Mouse (Mus musculus) urinary bladder, postnatal 4 days (tissue): ENCODE measurements at regions not wholly inside any gene's neighbourhood (a gene's known extent, or its start where the extent isn't known, plus 50 kb on each side); places are given as distances from the start of the nearest gene placed in this dataset.
"Not testable (repeated sequence)": the region's sequence is repeated elsewhere in the genome, so short reads cannot be mapped to it uniquely, and the experiment has no call there.

ENCODE experiments used
- DNase-seq, 2 experiments: peaks; one replicate each; pipeline ENCODE4 v3.0.0; 2021 to 2022; ENCODE audit warnings: low spot score in 2 of 2

DNA sequence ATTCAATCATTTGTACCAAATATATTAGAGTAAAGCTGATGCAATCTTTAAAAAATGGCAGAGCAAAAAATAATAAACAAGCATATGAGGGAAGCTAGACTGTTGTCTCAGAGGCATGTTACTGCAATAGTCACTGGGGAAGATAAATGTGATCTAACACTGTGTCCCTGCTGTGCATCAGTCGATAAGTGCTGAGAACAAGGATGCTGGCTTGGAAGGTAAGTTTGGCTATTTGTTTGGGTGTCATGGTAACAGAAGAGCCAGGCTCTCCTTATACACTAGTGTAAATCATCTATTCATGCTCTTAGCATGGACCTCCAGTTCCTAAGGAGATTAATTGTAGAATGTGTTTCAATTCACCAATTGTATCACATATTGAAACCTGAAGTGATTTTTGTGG, 102.0 kb upstream of the Ghr start:
- DNase-seq = no peak

DNA sequence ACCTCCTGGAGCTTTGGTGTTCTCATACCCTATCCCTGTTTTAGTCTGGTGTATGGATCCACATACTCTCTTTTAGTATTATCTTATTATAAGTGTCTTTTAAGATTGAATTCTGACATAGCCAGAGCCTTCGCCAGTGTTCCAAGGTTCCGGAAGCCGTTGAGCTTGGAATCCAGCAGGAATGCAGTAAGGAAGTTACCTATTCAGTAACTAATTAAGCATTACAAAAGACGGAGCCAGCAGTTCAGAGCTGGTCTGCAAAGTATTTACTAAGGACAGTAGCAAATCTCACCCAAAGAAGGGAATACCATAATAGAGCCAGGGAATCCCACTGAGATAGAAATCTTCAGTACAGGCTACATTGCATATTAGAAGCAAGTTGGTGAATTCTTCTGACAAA, 93.7 kb upstream of the Ghr start:
- DNase-seq = not testable (repeated sequence)

- DNase-seq = no peak
Measured at GRCm38 (mm10) chr15:3672586-3672985, 89.3 kb upstream of the Ghr start.

DNA sequence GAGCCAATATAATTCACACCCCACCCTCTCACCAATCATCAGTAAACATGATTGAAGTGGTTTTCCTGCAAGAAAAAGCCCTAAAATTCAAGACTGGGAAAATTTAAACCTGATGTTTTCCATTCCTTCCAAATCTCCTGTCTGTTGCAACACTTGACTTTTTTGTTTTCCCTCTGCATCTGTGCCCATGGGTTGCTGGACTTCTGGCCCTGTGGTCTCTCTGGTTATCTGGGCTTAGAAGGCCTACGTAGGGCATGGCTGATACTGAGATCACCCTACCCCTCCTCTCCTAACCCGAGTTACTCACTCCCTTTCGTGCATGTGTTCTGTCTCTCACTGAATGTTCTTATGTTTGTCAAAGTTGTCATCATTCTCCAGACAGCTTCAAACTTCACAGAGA, 87.9 kb upstream of the Ghr start:
- DNase-seq = no peak

DNA sequence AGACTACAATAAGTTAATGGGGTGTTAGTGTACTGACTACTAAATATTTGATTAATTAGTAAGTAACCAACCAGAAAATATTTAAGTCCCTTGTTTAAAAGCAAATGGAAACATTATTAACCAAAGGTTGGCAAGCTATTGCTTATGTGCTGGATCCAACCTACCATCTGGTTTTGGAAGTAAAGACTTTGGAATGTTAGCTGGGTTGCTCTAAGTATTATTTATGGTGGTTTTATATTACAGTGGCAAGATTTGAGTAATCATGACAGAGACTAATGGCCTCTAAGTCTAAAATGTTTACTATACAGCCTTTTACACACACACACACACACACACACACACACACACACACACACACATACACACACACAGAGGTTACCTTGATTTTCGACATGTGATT, 86.1 kb upstream of the Ghr start:
- no peak for DNase-seq

DNA sequence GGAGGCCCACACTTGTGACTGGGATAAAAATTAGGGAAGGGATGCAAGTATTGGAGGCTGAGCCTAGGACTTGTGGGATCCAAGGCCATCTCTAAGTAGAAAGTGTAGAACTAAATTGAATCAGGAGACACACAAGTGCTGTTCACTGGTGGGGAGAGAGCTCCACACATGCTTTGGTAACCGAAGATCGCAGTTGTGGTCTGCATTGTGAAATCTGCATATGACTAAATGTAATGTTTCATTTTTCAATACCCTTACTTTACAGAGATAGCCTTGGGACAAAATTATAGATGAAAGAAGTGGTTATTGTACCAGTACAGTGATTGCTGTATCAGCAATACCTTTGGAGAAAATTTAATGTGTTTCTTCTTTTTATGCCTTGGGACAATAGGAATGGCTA, 85.6 kb upstream of the Ghr start:
- DNase-seq = no peak

DNA sequence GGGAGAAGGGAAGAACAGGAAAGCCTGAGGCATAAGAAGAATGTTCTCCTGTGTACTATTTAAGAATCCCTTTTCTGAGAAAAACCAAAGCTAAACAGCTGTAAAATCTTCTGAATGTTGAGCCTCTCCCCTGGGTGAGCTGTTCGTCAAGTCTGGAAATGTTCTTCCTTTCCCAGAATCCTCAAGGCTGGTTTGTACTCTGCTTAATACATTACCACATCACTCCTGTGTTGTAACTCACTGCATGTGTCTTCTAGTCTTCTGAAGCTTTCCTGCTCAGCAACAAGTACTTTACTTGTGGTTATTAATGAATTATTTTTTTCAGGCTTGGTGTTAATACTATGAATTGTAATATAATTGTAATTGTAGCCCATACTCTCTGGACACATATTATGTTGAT, 65.4 kb upstream of the Ghr start:
- no peak for DNase-seq

DNA sequence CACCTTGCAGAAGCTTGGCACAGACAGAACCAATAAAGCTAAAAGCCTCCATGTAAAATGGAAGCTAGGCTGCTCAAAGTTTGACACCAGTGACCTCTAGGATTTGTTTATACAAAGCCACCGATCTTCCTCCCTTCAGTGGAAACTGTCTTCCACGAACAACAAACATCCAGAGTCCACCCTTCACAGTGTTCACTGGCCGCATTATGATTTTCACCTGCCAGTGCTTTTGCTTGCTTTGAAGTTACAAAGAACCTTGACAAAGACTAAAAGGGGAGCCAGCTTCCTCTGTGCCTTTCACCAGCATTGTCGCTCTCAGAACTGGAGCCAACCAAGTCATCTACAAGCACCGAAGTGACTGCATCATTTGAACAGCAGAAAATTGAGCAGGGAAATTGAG, 56.8 kb upstream of the Ghr start:
- DNase-seq = no peak
